Mouse (Mus musculus): Measurements from ENCODE around the gene Polr2f. TPM values are rescaled to one million over a fixed set of nuclear protein-coding genes. Genes with fewer than 3 reads are reported as not detected.

Polr2f gene
- polyA plus RNA-seq, 1 experiment from 2014 or later: 295 TPM

DNA sequence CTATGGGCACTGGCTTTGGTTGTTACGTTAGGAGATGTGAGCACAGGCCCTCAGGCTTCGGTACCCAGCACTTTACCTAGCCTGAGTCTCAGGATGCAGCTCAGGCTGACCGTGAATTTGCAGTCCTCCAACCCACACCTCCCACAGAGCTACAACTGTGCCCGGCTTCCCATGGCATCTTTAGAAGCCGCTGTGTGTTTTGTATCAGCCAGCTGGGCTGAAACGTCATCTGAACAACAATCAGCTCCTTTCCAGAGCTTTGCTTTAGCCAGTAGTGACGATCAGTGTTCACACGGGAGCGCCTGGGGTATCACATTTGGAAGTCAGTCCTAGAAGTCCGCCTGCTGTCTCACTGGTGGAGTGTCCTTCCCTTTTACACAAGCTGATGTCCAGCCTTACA lies 37.5 kb upstream of the Polr2f start:
- Histone ChIP-seq H3K27ac (no peak overlapping the region), H3K9ac (no peak overlapping the region), H3K4me3 (no peak overlapping the region), H3K4me2 (no peak overlapping the region), H3K27me3 (no peaks in the 10 kb centered on the region; the same call in 1 of the 2 replicates), H3K36me3 (no peaks in the 10 kb centered on the region), H3K4me1 (replicated peaks) (peaks cover 4% of the 10 kb centered on the region), H3K9me3 (no peaks in the 10 kb centered on the region)
- 69% methylated on average over 10 of the region's 10 CpGs for WGBS
- no peak for ATAC-seq (ENCODE audit: low FRiP score)

DNA sequence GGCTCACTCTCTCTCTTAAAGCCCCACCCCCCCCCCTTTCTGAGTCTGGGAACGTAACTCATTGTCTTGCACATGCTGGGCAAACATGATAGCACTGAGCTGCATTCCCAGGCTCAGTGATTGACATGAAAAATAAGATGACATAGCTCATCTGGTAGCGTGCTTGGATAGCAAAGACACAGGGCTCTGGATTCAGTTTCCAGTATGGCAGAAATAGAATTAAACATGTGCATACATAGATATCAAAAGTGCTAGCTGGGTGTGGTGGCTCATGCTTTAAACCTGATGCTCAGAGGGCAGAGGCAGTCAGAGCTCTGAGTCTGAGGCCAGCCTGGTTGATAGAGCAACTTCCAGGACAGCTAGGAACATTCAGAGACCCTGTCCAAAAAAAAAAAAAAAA lies 35.0 kb upstream of the Polr2f start:
- no peak for ATAC-seq (ENCODE audit: low FRiP score)
- Histone ChIP-seq H3K9me3 (no peaks in the 10 kb centered on the region), H3K27ac (no peak overlapping the region), H3K27me3 (0 out of 2 replicates have a peak, but pooled peaks cover 5% of the 10 kb centered on the region), H3K9ac (no peak overlapping the region), H3K4me1 (replicated peaks) (peaks cover 23% of the 10 kb centered on the region), H3K4me2 (no peak overlapping the region), H3K36me3 (no peaks in the 10 kb centered on the region), H3K4me3 (no peak overlapping the region)
- WGBS: 46% methylated on average over 2 of the region's 2 CpGs

DNA sequence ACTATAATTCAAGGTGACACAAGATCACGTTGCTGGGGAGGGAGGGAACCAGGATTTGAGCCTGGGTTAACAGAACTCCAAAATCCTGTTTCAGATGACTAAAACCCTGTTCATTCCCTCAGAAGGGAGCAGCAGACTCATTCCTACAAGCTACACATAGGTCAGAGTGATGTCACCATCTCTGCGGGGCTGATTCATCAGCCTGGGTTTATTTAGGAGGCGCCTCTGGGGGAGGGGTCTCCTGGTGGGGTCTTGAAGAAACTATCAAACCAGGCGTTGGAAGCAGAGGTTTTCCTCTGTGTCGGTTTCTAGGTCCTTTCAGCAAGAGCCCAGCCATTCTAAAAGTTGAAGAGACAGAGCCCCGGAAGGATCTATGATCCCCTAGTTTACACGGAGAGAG lies 32.8 kb upstream of the Polr2f start:
- Histone ChIP-seq H3K27ac (no peak overlapping the region), H3K27me3 (0 out of 2 replicates have a peak, but pooled peaks cover 5% of the 10 kb centered on the region), H3K4me3 (peak overlapping the region; percentile 86), H3K36me3 (peaks cover 4% of the 10 kb centered on the region; the same call in 1 of the 2 replicates), H3K9ac (peak overlapping the region; percentile 96; the same call in 1 of the 2 replicates), H3K9me3 (no peaks in the 10 kb centered on the region), H3K4me1 (replicated peaks) (peaks cover 34% of the 10 kb centered on the region), H3K4me2 (peak overlapping the region; percentile 96)
- WGBS: 25% methylated on average over 7 of the region's 7 CpGs
- ATAC-seq (ENCODE audit: low FRiP score): no peak

DNA sequence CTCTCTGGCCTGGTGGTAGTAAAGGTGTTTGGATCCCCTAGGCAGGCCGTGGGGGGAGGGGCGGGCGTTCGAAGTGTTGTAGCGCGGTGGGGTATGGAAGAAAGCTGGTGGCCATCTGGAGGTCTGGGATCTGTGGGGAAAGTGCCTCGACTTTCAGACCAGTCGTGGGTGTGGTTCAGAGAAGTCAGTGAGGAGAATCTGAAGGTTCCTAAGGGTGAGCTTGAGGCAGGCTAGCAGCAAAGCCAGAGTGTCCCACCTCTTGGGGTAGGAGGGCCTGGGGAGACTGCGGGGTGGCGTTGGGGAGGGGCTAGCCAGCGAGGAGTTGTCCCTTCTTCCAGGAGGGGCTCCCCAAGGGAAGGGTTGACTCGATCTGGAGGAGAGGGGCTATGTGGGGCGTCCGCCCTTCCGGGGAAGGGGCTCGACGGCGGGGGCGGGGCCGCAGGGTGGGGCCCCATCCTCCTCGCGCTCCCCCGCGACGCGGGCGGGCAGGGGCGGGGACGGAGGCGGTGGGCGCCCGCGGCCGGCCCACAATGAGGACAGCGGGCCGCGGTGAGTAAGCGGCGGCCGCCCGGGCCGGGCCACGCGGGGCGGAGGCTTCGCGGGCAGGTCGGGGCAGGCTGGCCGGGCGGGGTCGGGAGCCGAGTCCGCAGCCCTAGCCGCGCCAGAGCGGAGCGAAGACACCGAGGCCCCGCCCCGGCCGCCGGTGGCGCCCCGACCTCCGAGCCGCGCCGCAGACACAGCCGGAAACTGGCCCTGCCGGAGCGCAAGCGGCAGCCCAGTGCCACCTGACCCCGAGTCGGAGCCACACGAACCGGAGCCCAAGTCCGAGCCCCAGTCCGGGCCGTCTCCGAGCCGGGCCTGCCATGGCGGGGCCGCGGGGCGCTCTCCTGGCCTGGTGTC lies 32.1 kb upstream of the Polr2f start, which contains the start of gene Micall1:
Micall1 (plus strand) TSS at position 478 of the 900 bp plus-strand sequence.
- Histone ChIP-seq H3K4me2 (peak within 1 kb of the TSS; percentile 96), H3K9me3 (no peaks in the 10 kb centered on the region), H3K27me3 (0 out of 2 replicates have a peak, but pooled peaks cover 5% of the 10 kb centered on the region), H3K9ac (peak within 1 kb of the TSS; percentile 96), H3K36me3 (peaks cover 10% of the 10 kb centered on the region), H3K4me3 (peak within 1 kb of the TSS; percentile 86), H3K27ac (peak within 1 kb of the TSS; percentile 79), H3K4me1 (replicated peaks) (peaks cover 34% of the 10 kb centered on the region)
- peak; percentile 70 for ATAC-seq (ENCODE audit: low FRiP score)
- under 1% methylated on average over 50 of the region's 85 CpGs for WGBS

- Histone ChIP-seq H3K4me3 (peak overlapping the region; percentile 86), H3K4me1 (replicated peaks) (peaks cover 34% of the 10 kb centered on the region), H3K9me3 (no peaks in the 10 kb centered on the region), H3K9ac (peak overlapping the region; percentile 96), H3K27ac (peak overlapping the region; percentile 79), H3K27me3 (0 out of 2 replicates have a peak, but pooled peaks cover 5% of the 10 kb centered on the region), H3K36me3 (peaks cover 17% of the 10 kb centered on the region), H3K4me2 (peak overlapping the region; percentile 96)
- 0% methylated on average over 46 of the region's 46 CpGs for WGBS
- peak; percentile 49 for ATAC-seq (ENCODE audit: low FRiP score)
These were observed 31.4 kb upstream of the Polr2f start for GRCm38 (mm10) chr15:79109321-79109934.

DNA sequence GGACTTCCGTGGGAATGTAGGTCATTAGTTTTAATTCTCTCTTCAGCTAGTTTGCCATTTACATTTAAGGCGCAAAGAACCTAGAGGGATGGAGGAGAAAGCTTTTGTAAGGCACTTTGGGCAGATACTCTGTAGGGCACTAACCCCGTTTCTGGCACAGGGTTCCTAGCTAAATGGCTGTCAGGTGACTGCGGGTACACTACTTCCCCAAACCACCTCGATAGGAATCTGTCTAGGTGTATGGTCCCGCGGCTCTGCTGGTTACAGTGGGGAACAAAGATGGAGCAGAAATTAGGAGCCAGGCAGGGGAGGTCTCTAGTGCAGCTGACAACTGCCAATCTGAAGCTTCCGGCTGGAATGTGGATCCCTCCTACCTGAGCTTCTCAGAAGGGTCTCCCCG lies 30.8 kb upstream of the Polr2f start:
- Histone ChIP-seq H3K36me3 (peaks cover 23% of the 10 kb centered on the region), H3K4me2 (peak overlapping the region; percentile 96), H3K4me3 (peak overlapping the region; percentile 86), H3K9me3 (no peaks in the 10 kb centered on the region), H3K27ac (no peak overlapping the region), H3K27me3 (0 out of 2 replicates have a peak, but pooled peaks cover 5% of the 10 kb centered on the region), H3K4me1 (replicated peaks) (peaks cover 34% of the 10 kb centered on the region), H3K9ac (peak overlapping the region; percentile 96)
- 18% methylated on average over 9 of the region's 9 CpGs for WGBS
- no peak for ATAC-seq (ENCODE audit: low FRiP score)

DNA sequence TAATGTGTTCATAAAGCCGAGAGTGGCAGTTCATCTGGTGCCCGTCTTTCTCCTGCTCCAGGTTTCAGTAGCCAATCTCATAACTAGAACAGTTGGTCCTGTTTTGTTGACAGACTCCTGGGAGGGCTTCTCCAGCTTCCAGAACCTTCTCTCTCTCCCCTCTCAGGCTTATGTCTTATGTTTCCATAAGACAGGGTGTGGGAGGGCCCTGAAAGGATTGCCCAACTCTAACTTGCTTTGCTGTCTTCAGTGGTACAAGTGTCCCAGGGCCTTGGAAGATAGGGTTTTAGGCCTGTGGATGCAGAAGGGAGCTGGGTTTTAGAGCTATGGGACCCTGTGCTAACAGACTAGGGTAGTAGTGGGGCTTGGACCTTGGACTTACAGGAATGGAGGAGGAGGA lies 30.3 kb upstream of the Polr2f start:
- ATAC-seq (ENCODE audit: low FRiP score): no peak
- Histone ChIP-seq H3K27ac (no peak overlapping the region), H3K4me2 (peak overlapping the region; percentile 96), H3K9me3 (no peaks in the 10 kb centered on the region), H3K4me3 (peak overlapping the region; percentile 86), H3K9ac (peak overlapping the region; percentile 96), H3K4me1 (replicated peaks) (peaks cover 34% of the 10 kb centered on the region), H3K36me3 (peaks cover 28% of the 10 kb centered on the region), H3K27me3 (0 out of 2 replicates have a peak, but pooled peaks cover 5% of the 10 kb centered on the region)
- WGBS: 62% methylated on average over 2 of the region's 2 CpGs

DNA sequence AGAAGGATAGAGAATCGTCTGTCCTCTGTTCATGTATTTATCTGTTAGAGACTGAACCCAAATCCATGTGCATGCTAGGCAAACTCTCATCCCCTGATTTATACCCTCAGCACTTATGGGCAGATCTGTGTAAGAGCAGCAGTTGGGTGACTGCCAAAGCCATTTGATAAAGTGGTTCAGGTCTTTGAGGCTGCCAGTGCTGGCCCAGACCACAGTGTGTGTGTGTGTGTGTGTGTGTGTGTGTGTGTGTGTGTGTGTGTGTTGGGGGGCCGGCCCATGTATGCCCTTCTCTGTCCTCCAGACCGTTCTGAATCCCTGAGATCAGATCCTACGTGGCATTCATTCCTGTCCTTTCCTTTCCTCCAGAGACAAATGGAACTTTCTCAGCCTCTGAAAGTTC lies 29.0 kb upstream of the Polr2f start:
- no peak overlapping the region for H3K9ac ChIP-seq
- no peak for ATAC-seq (ENCODE audit: low FRiP score)
- WGBS: 83% methylated on average over 4 of the region's 4 CpGs
- peaks cover 38% of the 10 kb centered on the region for H3K36me3 ChIP-seq
- H3K4me3 ChIP-seq: no peak overlapping the region
- H3K27ac ChIP-seq: no peak overlapping the region
- no peaks in the 10 kb centered on the region for H3K9me3 ChIP-seq
- 0 out of 2 replicates have a peak, but pooled peaks cover 5% of the 10 kb centered on the region for H3K27me3 ChIP-seq
- H3K4me1 ChIP-seq (replicated peaks): peaks cover 34% of the 10 kb centered on the region
- H3K4me2 ChIP-seq: no peak overlapping the region

- Histone ChIP-seq H3K9ac (no peak overlapping the region), H3K4me3 (no peak overlapping the region), H3K36me3 (peaks cover 71% of the 10 kb centered on the region), H3K9me3 (no peaks in the 10 kb centered on the region), H3K27ac (no peak overlapping the region), H3K27me3 (0 out of 2 replicates have a peak, but pooled peaks cover 5% of the 10 kb centered on the region), H3K4me1 (replicated peaks) (peaks cover 17% of the 10 kb centered on the region), H3K4me2 (no peak overlapping the region)
- 67% methylated on average over 5 of the region's 5 CpGs for WGBS
- no peak for ATAC-seq (ENCODE audit: low FRiP score)
These were observed 25.5 kb upstream of the Polr2f start for GRCm38 (mm10) chr15:79115276-79115675.

DNA sequence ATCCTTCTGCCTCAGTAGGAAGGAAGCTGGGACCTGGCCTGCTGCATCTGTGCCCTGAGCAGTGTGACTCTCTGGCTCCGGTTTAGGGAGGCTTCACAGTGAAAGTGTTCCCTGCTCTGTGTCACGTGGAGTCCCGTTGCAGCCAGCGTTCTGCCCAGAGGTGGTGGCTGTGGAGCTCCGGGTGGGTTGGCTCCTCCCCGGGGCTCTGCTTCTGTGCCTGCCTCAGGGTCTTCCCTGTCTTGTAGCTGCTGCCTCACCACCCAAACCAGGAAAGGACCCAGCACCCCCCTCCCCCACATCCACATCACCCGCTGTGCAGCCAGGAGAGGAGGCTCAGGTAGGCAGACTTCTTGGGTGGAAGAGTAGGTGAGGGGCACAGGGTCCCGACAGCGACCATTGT lies 21.3 kb upstream of the Polr2f start:
- ATAC-seq (ENCODE audit: low FRiP score): no peak
- Histone ChIP-seq H3K4me2 (no peak overlapping the region), H3K4me1 (replicated peaks) (no peaks in the 10 kb centered on the region), H3K9ac (no peak overlapping the region), H3K27me3 (no peaks in the 10 kb centered on the region), H3K9me3 (no peaks in the 10 kb centered on the region), H3K27ac (no peak overlapping the region), H3K4me3 (no peak overlapping the region), H3K36me3 (peaks cover 95% of the 10 kb centered on the region)
- 86% methylated on average over 9 of the region's 9 CpGs for WGBS

DNA sequence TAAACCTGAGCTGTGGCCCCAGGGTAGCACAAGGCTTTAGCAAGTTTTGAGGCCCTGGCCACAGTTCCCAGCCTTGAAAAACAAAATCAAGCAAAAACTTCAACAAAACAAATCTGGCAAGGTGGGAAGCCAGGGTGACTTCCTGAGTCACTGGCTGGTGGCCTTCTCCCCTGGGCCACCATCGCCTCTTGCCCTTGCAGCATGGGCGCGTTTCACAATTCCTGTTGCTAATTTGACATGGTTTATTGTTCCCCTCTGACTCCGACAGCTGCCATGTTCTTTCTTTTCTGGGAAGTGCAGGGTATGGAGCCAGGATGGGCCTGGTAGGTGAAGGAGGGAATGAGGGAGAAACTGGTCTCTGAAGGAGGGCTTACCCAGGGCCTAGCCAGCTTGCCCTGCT lies 18.7 kb upstream of the Polr2f start:
- no peaks in the 10 kb centered on the region for H3K9me3 ChIP-seq
- WGBS: 55% methylated on average over 4 of the region's 4 CpGs
- H3K36me3 ChIP-seq: peaks cover 95% of the 10 kb centered on the region
- no peak for ATAC-seq (ENCODE audit: low FRiP score)
- no peak overlapping the region for H3K9ac ChIP-seq
- no peak overlapping the region for H3K4me2 ChIP-seq
- no peaks in the 10 kb centered on the region for H3K27me3 ChIP-seq
- no peaks in the 10 kb centered on the region for H3K4me1 ChIP-seq (replicated peaks)
- no peak overlapping the region for H3K4me3 ChIP-seq
- H3K27ac ChIP-seq: no peak overlapping the region

GRCm38 (mm10) chr15:79122546-79122945 lies 18.3 kb upstream of the Polr2f start:
- H3K4me1 ChIP-seq (replicated peaks): no peaks in the 10 kb centered on the region
- no peaks in the 10 kb centered on the region for H3K27me3 ChIP-seq
- peaks cover 95% of the 10 kb centered on the region for H3K36me3 ChIP-seq
- no peak overlapping the region for H3K9ac ChIP-seq
- H3K9me3 ChIP-seq: no peaks in the 10 kb centered on the region
- H3K27ac ChIP-seq: no peak overlapping the region
- H3K4me2 ChIP-seq: no peak overlapping the region
- no peak overlapping the region for H3K4me3 ChIP-seq
- no peak for ATAC-seq (ENCODE audit: low FRiP score)
- WGBS: 87% methylated on average over 13 of the region's 13 CpGs

Measured in hindbrain, embryonic 13.5 days (tissue).